Mouse (Mus musculus): ENCODE measurements around the gene Gtpbp4.

- TF ChIP-seq CTCF (IDR thresholded peaks at IDR 0.05; ENCODE audit: low read depth, low read length) (no peak), GATA2 (IDR thresholded peaks at IDR 0.05; ENCODE audit: borderline replicate concordance, low read depth, low read length) (no peak)
Observed at GRCm38 (mm10) chr13:9011596-9012350, 15.9 kb upstream of the Gtpbp4 start.

All from G1E (cell line).